Mouse (Mus musculus) hindbrain, postnatal 0 days (tissue): ENCODE data around the gene Snx9. TPM values are rescaled to one million over a fixed set of nuclear protein-coding genes. Genes with fewer than 3 reads are reported as not detected.

Experiments
- ATAC-seq: fragments of 200-750 bp; cut with Nextera tagmentation; 2 replicates; pipeline ENCODE4 v1.8.0; 2017; ENCODE audit warnings: mild to moderate bottlenecking, moderate TSS enrichment, moderate library complexity
- DNase-seq: peaks from one replicate; pipeline ENCODE4 v3.0.0-alpha.2; 2015; ENCODE audit warnings: low spot score
- H3K27ac ChIP-seq: fragments of 300-500 bp; sonication (generic); 2 replicates; pipeline ENCODE4 v1.5.1; 2014; ENCODE audit warnings: mild to moderate bottlenecking
- H3K27me3 ChIP-seq: fragments of 300-500 bp; sonication (generic); 2 replicates; pipeline ENCODE4 v1.6.1; 2014; ENCODE audit warnings: low read length, mixed read lengths; ENCODE audit not compliant: insufficient read depth
- H3K36me3 ChIP-seq: fragments of 300-500 bp; sonication (generic); 2 replicates; pipeline ENCODE4 v1.6.1; 2014; ENCODE audit warnings: low read length, mixed read lengths; ENCODE audit not compliant: insufficient read depth
- H3K4me1 ChIP-seq: fragments of 300-500 bp; sonication (generic); 2 replicates; pipeline ENCODE4 v1.6.1; 2014; ENCODE audit warnings: antibody characterized with exemption, low read length, mixed read lengths; ENCODE audit not compliant: insufficient read depth
- H3K4me2 ChIP-seq: fragments of 300-500 bp; sonication (generic); 2 replicates; pipeline ENCODE4 v1.6.1; 2014; ENCODE audit warnings: low read depth, mild to moderate bottlenecking, low read length, moderate library complexity, mixed read lengths
- H3K4me3 ChIP-seq: fragments of 300-500 bp; sonication (generic); 2 replicates; pipeline ENCODE4 v1.5.1; 2014; ENCODE audit warnings: low read length
- H3K9ac ChIP-seq: fragments of 300-500 bp; sonication (generic); replicated peaks from 2 replicates; pipeline ENCODE4 v1.6.1; 2014; ENCODE audit warnings: mild to moderate bottlenecking, low read length, moderate library complexity, mixed read lengths
- H3K9me3 ChIP-seq: fragments of 300-500 bp; sonication (generic); 2 replicates; pipeline ENCODE4 v1.6.1; 2016; ENCODE audit warnings: low read length, mixed read lengths
- CTCF ChIP-seq: IDR thresholded peaks from 2 replicates; pipeline ENCODE4 v1.5.1; 2016; ENCODE audit warnings: antibody characterized with exemption, control low read depth, low read depth
- WGBS: fragments of 180-500 bp; shearing (Covaris S2); extraction: QIAGEN DNeasy Blood & Tissue Kit; methylation state at CpG from one replicate; pipeline ENCODE4 v1.1.7; 2014; 5-methylcytosine and 5-hydroxymethylcytosine counted together
- polyA plus RNA-seq: library from polyadenylated mRNA; unstranded; fragments of >200 nt; fragmentation: Nextera tagmentation; extraction: Ambion mirVana; gene quantifications from 2 replicates; pipeline ENCODE4 v1.2.1, GENCODE M21; 2015
- total RNA-seq: library from RNA; depleted of rRNA; stranded (reverse); fragments of >200 nt; gene quantifications from 2 replicates; pipeline ENCODE4 v1.2.3, GENCODE M21; 2014

The Snx9 gene
- total and polyA plus RNA-seq, 2 experiments from 2014 or later: 7.0 to 12.5 TPM

DNA sequence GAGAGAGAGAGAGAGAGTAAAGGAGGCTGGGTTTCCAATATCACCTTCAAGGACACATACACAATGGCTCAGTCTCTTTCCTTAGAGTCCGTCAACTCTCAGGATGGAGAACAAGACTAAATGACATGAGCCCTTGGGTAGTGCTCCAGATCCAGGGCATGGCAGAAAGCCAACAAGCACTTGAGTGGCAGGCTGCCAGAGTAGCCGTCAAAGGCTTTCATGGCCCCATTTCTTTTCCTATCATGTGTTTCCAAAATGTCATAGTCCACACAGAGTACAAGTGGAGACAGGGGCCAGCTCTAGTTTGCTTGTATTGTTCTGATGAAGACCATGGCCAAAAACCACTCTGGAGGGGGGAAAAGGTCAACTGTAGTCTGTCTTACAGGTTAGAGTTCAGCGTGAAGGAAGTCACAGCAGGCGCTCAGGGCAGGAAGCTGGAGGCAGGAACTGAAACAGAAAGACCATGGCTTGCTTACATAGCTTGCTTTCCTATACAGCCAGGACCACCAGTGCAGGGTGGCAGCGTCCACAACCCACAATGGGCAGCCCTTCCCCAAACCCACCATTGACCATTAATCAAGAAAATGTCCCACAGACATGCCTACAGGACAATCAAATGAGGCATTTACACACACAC, 43.9 kb upstream of the Snx9 start:
- DNase-seq (peak; percentile 39), ATAC-seq (0 out of 2 replicates have a peak, but pooled peaks have one; percentile 24)
- 52% methylated on average over 5 of the region's 5 CpGs for WGBS
- Histone ChIP-seq H3K4me3 (no peak overlapping the region), H3K4me2 (no peak overlapping the region), H3K9ac (no peak overlapping the region), H3K4me1 (no peaks in the 10 kb centered on the region), H3K36me3 (no peaks in the 10 kb centered on the region), H3K27me3 (no peaks in the 10 kb centered on the region; the same call in 1 of the 2 replicates), H3K9me3 (no peaks in the 10 kb centered on the region), H3K27ac (no peak overlapping the region)
- no peak for TF ChIP-seq CTCF

DNA sequence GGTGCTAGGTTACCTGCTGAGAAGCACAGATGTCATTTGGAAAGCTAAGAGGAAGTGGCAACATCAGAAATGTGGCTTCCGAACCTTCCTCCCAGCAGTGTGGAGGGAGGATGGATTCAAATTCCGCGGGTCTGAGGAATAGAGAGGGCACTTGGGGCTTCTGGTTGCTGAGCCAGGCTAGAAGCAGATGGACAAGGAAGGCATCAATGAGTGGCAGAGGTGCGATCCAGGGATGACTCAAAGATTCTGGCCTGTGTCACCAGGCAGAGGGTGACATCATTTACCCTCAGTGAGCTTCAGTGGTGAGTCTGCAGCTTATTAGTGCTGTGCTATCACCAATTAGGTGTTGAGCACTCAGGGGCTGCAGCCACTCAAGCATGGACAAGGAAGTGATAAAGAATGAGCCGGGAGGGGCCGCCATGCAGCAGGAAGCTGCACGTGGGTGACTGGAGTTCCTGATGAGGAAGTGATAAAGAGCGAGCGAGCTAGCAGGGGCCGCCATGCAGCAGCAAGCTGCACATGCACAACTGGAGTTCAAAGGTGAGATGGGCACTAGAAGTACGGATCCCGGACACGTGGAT, 42.8 kb upstream of the Snx9 start:
- DNase-seq (no peak), ATAC-seq (peak; percentile 39; the same call in 1 of the 2 replicates)
- H3K9ac ChIP-seq: no peak overlapping the region
- H3K4me2 ChIP-seq: no peak overlapping the region
- no peaks in the 10 kb centered on the region for H3K4me1 ChIP-seq
- TF ChIP-seq CTCF: no peak
- H3K27me3 ChIP-seq: no peaks in the 10 kb centered on the region; the same call in 1 of the 2 replicates
- H3K27ac ChIP-seq: no peak overlapping the region
- no peaks in the 10 kb centered on the region for H3K36me3 ChIP-seq
- no peaks in the 10 kb centered on the region for H3K9me3 ChIP-seq
- H3K4me3 ChIP-seq: no peak overlapping the region
- 64% methylated on average over 13 of the region's 13 CpGs for WGBS

DNA sequence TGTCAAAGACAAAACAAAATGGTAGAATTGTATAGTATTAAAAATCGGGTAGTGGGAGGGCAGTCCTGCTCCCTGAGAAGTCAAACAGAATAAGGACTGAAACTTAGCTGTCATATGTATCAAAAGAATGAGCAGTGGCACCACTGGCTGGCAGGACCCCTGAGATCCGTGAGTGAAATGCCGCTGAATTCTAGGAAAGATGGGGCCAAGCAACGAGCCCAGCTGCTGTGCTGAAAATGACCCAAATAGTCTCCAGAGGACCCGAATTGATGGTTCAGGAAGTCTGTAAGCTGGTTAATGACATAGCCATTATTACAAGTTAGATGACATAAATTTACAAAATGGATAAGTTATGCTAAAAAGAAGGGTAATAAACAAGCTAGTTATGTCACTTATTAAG, 42.2 kb upstream of the Snx9 start:
- no peak for DNase-seq
- WGBS: 71% methylated on average over 5 of the region's 5 CpGs
- ATAC-seq: no peak
- no peak for TF ChIP-seq CTCF
- H3K27me3 ChIP-seq: no peaks in the 10 kb centered on the region; the same call in 1 of the 2 replicates
- H3K4me2 ChIP-seq: no peak overlapping the region
- H3K9me3 ChIP-seq: no peaks in the 10 kb centered on the region
- H3K4me3 ChIP-seq: no peak overlapping the region
- H3K9ac ChIP-seq: no peak overlapping the region
- H3K4me1 ChIP-seq: no peaks in the 10 kb centered on the region
- no peaks in the 10 kb centered on the region for H3K36me3 ChIP-seq
- H3K27ac ChIP-seq: no peak overlapping the region

DNA sequence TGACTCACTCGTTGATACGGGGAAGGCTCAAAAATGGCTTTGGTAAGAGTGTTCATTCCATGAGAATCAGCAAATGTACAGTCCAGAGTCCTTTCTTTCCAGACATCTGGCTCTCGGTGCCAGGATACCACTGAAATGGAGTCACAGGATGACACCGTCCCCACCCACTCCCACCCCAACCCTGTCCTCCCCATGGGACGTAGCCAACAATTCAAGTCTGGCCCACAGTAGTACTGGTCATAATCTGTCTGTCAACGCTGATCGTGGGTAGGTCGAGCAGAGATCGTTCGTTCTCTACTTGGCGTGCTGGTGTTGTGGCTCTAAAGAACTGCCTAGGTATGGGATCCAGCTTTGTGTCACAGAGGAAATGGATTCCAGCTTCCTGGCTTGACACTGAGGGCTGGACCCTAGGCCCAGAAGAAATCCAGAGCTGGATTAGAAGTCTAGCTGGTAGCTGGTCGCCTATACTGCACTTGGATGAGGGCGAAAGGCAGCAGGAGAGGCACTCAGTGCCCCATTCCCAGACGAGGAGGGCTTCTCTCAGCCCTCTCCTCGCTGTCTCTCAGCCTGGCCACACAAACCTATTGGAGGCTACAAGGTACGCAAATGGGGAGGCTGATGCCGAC, 41.6 kb upstream of the Snx9 start:
- Histone ChIP-seq H3K4me3 (no peak overlapping the region), H3K4me2 (no peak overlapping the region), H3K27ac (no peak overlapping the region), H3K4me1 (no peaks in the 10 kb centered on the region), H3K9ac (no peak overlapping the region), H3K9me3 (no peaks in the 10 kb centered on the region), H3K27me3 (no peaks in the 10 kb centered on the region; the same call in 1 of the 2 replicates), H3K36me3 (no peaks in the 10 kb centered on the region)
- 83% methylated on average over 17 of the region's 17 CpGs for WGBS
- DNase-seq (no peak), ATAC-seq (no peak)
- TF ChIP-seq CTCF: no peak

DNA sequence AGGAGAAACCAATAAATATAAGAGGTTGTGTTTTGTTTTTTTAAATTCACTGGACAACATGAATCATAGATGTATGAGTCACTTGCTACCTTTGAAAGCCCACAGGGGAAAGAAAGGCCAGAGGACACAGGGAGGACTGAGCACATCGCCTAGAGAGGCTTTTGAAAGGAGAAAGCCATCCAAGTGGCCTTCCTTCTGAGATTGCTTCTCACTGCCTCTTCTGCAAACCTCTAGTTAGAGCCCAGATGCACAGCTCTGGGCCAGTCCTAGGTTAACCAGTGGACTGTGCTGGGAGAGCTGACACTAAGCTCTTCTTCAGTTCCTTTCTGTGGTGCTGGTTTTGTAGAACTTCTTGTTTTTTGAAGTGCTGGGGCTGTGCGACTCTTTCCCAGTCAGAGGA, 40.9 kb upstream of the Snx9 start:
- Histone ChIP-seq H3K27me3 (no peaks in the 10 kb centered on the region; the same call in 1 of the 2 replicates), H3K27ac (no peak overlapping the region), H3K4me3 (no peak overlapping the region), H3K36me3 (no peaks in the 10 kb centered on the region), H3K4me1 (no peaks in the 10 kb centered on the region), H3K9ac (no peak overlapping the region), H3K4me2 (no peak overlapping the region), H3K9me3 (no peaks in the 10 kb centered on the region)
- 90% methylated on average over 2 of the region's 2 CpGs for WGBS
- no peak for TF ChIP-seq CTCF
- no peak for DNase-seq
- ATAC-seq: no peak

DNA sequence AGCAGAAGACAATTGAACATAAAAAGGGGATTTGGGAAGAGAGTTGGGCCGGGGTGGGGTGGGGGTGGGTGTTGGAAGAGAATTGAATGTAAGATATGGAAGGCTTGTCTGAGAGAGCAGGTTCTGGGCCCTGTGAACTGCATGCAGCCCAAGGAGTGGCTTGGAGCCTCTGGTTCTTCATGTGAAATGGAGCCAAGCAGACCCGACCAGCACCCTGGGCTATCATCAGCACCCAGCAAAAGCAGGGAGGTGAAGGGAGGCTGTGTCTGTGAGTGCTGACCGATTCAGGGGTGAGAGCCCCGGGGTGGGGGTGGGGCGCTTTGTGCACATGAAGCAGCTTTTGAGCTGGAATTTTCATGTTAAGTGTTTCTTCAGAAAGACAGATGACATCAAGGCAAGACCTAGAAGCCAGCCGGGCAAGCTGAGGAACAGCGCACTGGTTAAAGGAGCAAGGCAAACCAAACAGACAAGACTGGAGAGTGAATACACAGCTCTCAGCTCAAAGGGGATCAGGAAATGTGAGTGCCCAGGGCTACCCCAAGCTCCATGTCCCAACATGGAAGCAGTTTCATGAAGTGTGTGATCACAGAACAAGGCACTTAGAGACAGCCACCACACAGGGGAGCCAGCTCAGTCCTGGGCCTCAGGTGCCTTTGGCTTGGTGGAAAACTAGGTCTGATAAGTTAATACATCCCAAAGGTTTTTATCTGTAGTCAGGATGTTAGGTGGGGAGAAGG, 40.1 kb upstream of the Snx9 start:
- H3K9me3 ChIP-seq: no peaks in the 10 kb centered on the region
- H3K4me1 ChIP-seq: no peaks in the 10 kb centered on the region
- TF ChIP-seq CTCF: no peak
- no peak overlapping the region for H3K9ac ChIP-seq
- ATAC-seq (no peak), DNase-seq (no peak)
- H3K27me3 ChIP-seq: no peaks in the 10 kb centered on the region
- 84% methylated on average over 7 of the region's 7 CpGs for WGBS
- no peaks in the 10 kb centered on the region for H3K36me3 ChIP-seq
- no peak overlapping the region for H3K27ac ChIP-seq
- H3K4me2 ChIP-seq: no peak overlapping the region
- no peak overlapping the region for H3K4me3 ChIP-seq
